Mouse (Mus musculus): ENCODE results near the gene Supt6. TPM values are rescaled to one million over a fixed set of nuclear protein-coding genes. Genes with fewer than 3 reads are reported as not detected.

Gene Supt6
- total and polyA plus RNA-seq, 3 experiments = 30.4 to 99.9 (median 65.5) TPM

- no peak overlapping the region for H3K4me2 ChIP-seq (ENCODE audit: insufficient read depth, low read depth, poor library complexity, severe bottlenecking)
- no peak for TF ChIP-seq NRF1 (IDR thresholded peaks at IDR 0.05; ENCODE audit: low read depth, low read length)
- TF ChIP-seq CHD2 (IDR thresholded peaks at IDR 0.05; ENCODE audit: low read length) = no peak
- TF ChIP-seq BHLHE40 (IDR thresholded peaks at IDR 0.05; ENCODE audit: low read depth, low read length) = no peak
- no peak for TF ChIP-seq USF2 (conservative IDR thresholded peaks at IDR 0.05; ENCODE audit: low read depth, low read length)
- TF ChIP-seq TBP (conservative IDR thresholded peaks at IDR 0.05; ENCODE audit: low read depth, low read length) = no peak
- TF ChIP-seq NELFE (IDR thresholded peaks at IDR 0.05; ENCODE audit: low read depth, low read length) = no peak
- no peak for TF ChIP-seq JUN (IDR thresholded peaks at IDR 0.05; ENCODE audit: insufficient read depth, low read depth, low read length)
- no peak for TF ChIP-seq ETS1 (conservative IDR thresholded peaks at IDR 0.05; ENCODE audit: low read depth, low read length)
- no peak for TF ChIP-seq SIN3A (IDR thresholded peaks at IDR 0.05; ENCODE audit: low read length)
- no peak for TF ChIP-seq USF1 (IDR thresholded peaks at IDR 0.05; ENCODE audit: low read depth, low read length)
- no peak for TF ChIP-seq KAT2A (IDR thresholded peaks at IDR 0.05; ENCODE audit: insufficient replicate concordance, low read length)
- TF ChIP-seq GABPA (IDR thresholded peaks at IDR 0.05; ENCODE audit: insufficient replicate concordance, low read depth, low read length) = no peak
- no peak for TF ChIP-seq JUND (conservative IDR thresholded peaks at IDR 0.05; ENCODE audit: low read depth, low read length)
- TF ChIP-seq E2F4 (IDR thresholded peaks at IDR 0.05; ENCODE audit: insufficient replicate concordance, low read depth, low read length) = no peak
- no peak for TF ChIP-seq HCFC1 (IDR thresholded peaks at IDR 0.05; ENCODE audit: low read depth, low read length)
- TF ChIP-seq MXI1 (IDR thresholded peaks at IDR 0.05; ENCODE audit: low read depth, low read length) = no peak
- no peak for TF ChIP-seq SMC3 (IDR thresholded peaks at IDR 0.05; ENCODE audit: low read depth, low read length)
- no peak overlapping the region for H3K4me3 ChIP-seq (replicated peaks in 1 of 3; ENCODE audit: low read depth in 2 of 3, low read length in 2 of 3, poor library complexity in 1 of 3)
- H3K36me3 ChIP-seq (replicated peaks in 1 of 2; ENCODE audit: control insufficient read depth in 1 of 2, insufficient read depth in 1 of 2, low read length in 1 of 2) = peaks cover 11 to 37% of the 10 kb centered on the region in 2 experiments
- H3K27ac ChIP-seq (ENCODE audit: insufficient read depth, low read depth) = no peak overlapping the region
- peaks cover 33% of the 10 kb centered on the region for H3K79me2 ChIP-seq (replicated peaks; ENCODE audit: control insufficient read depth, extremely low read depth, insufficient read depth, poor library complexity, severe bottlenecking)
- dilution Hi-C loops (cut with MboI; ENCODE audit: extremely low pct_ligation_motif_present, extremely low pct_unique_long_range_greater_than_20kb, low sequenced_read_pairs) (no loop called here), in situ Hi-C loops (cut with MboI; ENCODE audit: low pct_ligation_motif_present, low pct_unique_long_range_greater_than_20kb, low sequenced_read_pairs) (no loop called here)
- peaks cover 28 to 63% of the 10 kb centered on the region in 2 experiments for H3K4me1 ChIP-seq (ENCODE audit: control insufficient read depth in 1 of 2, insufficient read depth in 2 of 2)
- H3K27me3 ChIP-seq (replicated peaks) = no peaks in the 10 kb centered on the region
- no peak for DNase-seq (ENCODE audit: extremely low read depth)
- H3K9me3 ChIP-seq (replicated peaks; ENCODE audit: low read length) = peaks cover 2% of the 10 kb centered on the region
- no peak overlapping the region for H3K9ac ChIP-seq (ENCODE audit: insufficient read depth, low read depth)
Measured at GRCm38 (mm10) chr11:78166161-78166560, 79.6 kb downstream of the Supt6 start.

- Histone ChIP-seq H3K36me3 (replicated peaks in 1 of 2; ENCODE audit: control insufficient read depth in 1 of 2, insufficient read depth in 1 of 2, low read length in 1 of 2) (peaks cover 15 to 37% of the 10 kb centered on the region in 2 experiments), H3K27ac (ENCODE audit: insufficient read depth, low read depth) (no peak overlapping the region), H3K4me2 (ENCODE audit: insufficient read depth, low read depth, poor library complexity, severe bottlenecking) (peak overlapping the region; percentile 85), H3K4me3 (replicated peaks in 1 of 3; ENCODE audit: low read depth in 2 of 3, low read length in 2 of 3, poor library complexity in 1 of 3) (peak overlapping the region; percentile 13 to 73 (median 37)), H3K4me1 (ENCODE audit: control insufficient read depth in 1 of 2, insufficient read depth in 2 of 2) (peaks cover 31 to 68% of the 10 kb centered on the region in 2 experiments), H3K27me3 (replicated peaks) (no peaks in the 10 kb centered on the region), H3K9me3 (replicated peaks; ENCODE audit: low read length) (no peaks in the 10 kb centered on the region), H3K9ac (ENCODE audit: insufficient read depth, low read depth) (no peak overlapping the region), H3K79me2 (replicated peaks; ENCODE audit: control insufficient read depth, extremely low read depth, insufficient read depth, poor library complexity, severe bottlenecking) (peaks cover 33% of the 10 kb centered on the region)
- DNase-seq (ENCODE audit: extremely low read depth) = no peak
- in situ Hi-C loops (cut with MboI; ENCODE audit: low pct_ligation_motif_present, low pct_unique_long_range_greater_than_20kb, low sequenced_read_pairs) (no loop called here), dilution Hi-C loops (cut with MboI; ENCODE audit: extremely low pct_ligation_motif_present, extremely low pct_unique_long_range_greater_than_20kb, low sequenced_read_pairs) (no loop called here)
- TF ChIP-seq POLR2AphosphoS2 (IDR thresholded peaks at IDR 0.05; ENCODE audit: low read depth, low read length) (0 out of 2 replicates have a peak, but pooled peaks have one; percentile 9), POLR2A (IDR thresholded peaks at IDR 0.05; ENCODE audit: low read depth, low read length) (no peak), ELF1 (IDR thresholded peaks at IDR 0.05; ENCODE audit: low read depth, low read length) (no peak), GABPA (IDR thresholded peaks at IDR 0.05; ENCODE audit: insufficient replicate concordance, low read depth, low read length) (no peak)
Measured at GRCm38 (mm10) chr11:78165761-78166109, 80.1 kb downstream of the Supt6 start.

Measured in CH12.LX (cell line).